Mouse (Mus musculus) kidney, postnatal 14 days (tissue): ENCODE results near the gene Bend5.

Experiments used
- DNase-seq: peaks from one replicate; pipeline ENCODE4 v3.0.0; 2022; ENCODE audit warnings: mixed read lengths

The Bend5 gene

DNA sequence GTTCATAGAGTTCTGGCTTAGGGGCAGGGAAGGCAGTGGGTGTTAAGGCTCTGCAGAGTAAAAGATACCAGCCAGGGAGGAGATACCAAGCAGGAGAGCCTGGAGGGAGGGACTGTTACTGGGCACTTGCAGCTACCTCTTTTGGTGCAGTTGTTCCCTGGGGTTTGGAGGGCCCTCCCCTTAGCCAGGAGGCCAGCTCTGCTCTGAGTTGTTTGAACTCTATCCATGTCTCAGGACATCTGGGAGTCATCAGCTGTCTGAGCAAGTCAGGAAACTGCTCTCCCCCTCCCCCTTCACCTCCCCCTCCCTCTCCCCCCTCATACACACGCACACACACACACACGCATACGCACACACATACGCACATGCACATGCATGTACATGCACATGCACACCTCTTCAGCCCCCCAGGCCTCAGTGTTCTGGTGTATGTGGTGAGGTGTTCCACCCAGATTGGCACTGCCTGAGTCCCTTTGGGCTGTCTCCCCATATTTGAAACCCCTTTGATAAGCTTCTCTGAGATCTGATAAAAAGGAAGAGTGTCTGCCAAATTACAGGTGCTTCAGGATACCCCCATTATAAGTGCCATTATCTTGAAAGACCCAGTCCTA lies 72.5 kb downstream of the Bend5 start:
- no peak for DNase-seq

DNA sequence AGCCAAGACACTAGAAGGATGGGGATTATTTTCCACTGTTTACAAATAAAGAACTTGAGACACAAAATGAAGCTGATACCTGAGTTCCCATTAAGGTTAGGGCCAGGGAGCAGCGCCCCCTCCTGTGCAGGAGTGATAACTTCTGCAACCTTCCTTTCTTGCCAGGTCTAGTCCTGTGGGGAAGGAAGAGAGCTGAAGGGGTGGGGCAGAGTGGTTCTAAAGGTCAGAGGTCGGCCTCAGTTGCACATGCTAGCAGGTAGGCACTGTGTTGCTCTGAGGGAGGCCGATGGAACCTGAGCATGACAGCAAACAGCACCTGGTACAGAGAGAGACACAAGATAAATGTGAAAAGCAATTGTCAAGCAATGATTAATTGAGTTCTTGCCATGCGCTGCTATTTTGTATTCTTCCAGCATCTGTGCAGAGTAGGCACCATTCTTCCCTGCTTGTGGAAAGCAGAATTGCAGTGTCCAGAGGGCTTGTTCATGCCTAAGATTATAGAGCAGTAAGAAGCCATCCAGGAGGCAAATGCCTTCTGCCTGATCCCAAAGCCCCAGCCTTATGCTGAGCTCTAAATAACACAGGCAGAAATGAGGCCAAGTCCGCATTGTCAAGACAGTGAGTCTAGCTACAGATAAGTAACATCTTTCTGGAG lies 79.1 kb downstream of the Bend5 start:
- no peak for DNase-seq

DNA sequence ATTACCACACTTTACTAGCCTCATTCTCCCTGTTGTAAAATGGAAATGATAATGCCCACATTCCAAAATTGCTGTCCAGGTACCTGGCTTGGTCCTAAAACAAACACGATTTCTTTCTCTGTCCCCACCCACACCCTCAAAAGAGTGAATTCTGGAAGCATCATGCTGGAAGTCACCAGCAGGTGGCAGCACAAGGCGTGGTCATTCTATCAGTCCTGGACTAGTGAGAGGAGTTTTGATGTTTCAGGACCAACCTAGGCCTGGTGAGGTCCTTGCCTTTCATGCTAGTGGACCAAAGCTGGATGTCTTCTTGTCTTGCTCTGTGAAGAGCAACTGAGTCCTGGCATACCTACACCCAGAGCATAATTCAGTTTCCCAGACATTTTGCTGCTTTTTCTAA lies 81.1 kb downstream of the Bend5 start:
- DNase-seq, result peak; percentile 74

DNA sequence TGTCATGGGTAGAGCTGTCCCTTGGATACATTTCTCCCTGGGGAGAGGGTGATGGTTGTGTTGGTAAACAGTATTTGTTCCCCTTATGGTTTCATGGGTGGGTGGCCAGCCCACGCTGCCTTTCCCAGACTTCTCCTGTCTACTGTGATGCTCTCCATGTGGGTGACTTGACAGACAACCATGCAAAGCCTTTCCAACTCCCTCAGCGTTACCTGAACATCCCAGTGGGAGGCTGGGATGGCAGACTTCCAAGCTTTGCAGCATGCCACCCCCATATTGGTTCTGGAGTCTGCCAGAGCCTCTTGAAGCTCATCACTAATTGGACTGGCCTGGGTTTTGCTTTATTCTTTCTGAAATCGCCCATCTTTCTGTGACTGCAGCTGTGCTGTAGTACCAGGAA lies 83.9 kb downstream of the Bend5 start:
- DNase-seq, result no peak

DNA sequence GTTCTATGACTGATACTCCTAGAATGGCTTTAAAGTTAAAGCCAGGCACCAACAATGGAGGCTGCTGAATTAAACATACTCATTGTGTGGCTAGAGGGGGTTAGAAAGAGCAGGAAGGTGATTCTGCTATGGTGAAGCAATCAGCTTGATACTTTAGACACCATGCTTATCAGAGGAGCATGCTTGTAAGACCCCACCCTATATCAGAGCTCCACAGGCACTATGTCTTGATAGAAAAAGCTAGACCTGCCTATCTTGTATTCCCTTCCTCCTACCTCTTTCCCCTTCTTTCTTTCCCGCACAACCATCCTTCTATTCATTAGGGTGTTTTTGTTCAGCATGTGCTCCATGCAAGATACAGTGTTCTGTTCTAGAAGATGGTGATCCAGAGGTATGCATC lies 86.6 kb downstream of the Bend5 start:
- DNase-seq, result no peak

DNA sequence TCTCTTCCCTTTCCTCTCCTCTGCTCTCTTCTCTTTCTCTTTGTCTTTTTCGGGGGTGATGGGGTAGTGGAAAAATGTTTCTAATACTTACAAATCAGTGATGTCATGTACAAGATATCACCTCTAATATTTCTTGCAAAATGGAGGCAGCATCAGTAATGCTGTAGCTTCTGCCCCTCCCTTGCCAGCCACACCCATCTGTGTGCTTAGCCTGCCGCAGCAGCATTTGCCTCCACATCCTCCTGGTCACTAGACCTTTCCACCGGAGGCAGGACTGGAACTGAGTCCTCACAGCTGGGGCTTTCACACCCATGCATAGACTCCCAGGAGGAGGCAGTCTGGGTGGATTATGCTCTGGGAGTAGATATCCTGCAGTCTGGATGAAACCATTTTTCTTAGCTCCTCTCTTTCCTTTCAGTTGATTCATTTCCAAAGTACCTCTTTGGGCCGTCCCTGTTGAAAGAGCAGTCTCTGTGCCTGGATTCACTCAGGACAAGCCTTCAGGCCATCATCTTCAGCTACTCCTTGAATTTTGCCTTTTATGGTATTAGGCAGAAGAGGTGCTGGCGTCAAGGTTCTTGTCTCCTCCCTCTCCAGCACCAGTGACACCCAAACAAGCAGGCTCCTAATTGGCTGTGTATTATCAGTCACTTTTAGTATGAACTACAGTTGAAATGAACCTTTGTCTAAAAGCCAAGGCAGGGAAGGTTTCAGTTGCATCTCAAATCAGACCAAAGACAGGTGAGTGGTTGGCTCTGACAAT lies 88.3 kb downstream of the Bend5 start:
- DNase-seq, result no peak

DNA sequence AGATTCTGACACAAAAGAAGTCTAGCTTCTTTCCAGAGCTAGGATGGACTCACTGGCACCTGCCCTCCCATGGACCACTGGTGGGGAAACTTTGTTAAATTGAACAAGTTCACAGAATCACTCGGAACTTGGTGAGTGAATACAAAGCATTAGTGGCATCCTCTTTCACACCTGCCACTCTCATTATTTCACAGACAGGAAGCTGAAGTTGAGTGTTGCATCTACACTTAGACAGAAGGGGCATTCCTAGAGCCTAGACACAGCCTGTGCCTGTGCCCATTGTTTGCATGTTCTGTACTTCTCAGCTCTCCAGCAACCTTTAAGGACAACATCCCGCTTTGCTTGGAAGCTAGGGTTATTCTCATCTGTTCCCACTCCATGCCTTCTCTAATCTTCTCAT lies 90.1 kb downstream of the Bend5 start:
- no peak for DNase-seq
